Mouse (Mus musculus): ENCODE measurements around the gene Suco.

DNA sequence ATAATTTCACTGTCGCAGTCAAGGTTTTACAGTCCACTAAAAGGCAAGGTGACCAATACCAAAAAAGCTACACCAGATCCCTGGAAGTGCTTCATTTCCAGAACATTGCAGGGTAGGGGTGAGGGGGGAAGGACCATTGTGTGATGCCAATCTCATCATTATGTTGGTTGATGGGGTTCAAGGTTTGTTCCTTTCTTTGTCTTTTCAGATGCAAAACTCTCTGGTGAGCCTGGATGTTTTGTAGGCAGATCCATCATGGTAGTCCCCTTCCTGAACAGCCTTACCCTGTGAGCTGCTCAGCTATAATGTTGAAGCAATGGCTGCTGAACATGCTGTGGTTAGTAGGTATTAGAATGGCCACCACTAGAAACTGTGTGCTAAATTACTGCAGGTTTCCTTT, 107.2 kb downstream of the Suco start:
- no peak for TF ChIP-seq EP300 (IDR thresholded peaks at IDR 0.05; ENCODE audit: insufficient read depth, low read depth, low read length)
- TF ChIP-seq POLR2A (IDR thresholded peaks at IDR 0.05; ENCODE audit: insufficient read depth, low read length), result no peak
